Mouse (Mus musculus): ENCODE measurements around the gene Unc13a. TPM values are rescaled to one million over a fixed set of nuclear protein-coding genes. Genes with fewer than 3 reads are reported as not detected.

The Unc13a gene
- total RNA-seq, 2 experiments from 2014 or later: 318 to 327 TPM

DNA sequence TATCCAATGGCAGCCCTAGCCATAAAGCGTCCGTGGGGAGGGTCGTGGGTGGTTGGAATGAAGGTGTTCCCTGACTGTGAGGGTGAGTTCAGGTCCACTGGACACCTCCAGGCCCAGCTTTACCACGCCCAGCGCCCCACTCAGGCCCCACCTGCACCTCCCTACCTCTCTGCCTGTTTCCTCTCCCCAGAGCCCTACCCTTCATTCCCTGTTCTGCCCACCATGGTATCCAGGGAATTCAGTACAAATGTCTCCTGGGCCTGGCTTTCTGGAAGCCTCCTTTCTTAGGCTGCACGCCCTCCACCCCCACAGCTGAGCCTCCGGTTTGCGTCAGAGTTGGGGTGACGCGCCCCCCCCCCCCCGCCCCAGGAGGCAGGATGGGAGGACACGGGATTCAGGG lies 1.4 kb downstream of the Unc13a start:
- no peak for DNase-seq (ENCODE audit: low spot score in 2 of 2)
- intact Hi-C loops (cut with DNase I): no loop called here

DNA sequence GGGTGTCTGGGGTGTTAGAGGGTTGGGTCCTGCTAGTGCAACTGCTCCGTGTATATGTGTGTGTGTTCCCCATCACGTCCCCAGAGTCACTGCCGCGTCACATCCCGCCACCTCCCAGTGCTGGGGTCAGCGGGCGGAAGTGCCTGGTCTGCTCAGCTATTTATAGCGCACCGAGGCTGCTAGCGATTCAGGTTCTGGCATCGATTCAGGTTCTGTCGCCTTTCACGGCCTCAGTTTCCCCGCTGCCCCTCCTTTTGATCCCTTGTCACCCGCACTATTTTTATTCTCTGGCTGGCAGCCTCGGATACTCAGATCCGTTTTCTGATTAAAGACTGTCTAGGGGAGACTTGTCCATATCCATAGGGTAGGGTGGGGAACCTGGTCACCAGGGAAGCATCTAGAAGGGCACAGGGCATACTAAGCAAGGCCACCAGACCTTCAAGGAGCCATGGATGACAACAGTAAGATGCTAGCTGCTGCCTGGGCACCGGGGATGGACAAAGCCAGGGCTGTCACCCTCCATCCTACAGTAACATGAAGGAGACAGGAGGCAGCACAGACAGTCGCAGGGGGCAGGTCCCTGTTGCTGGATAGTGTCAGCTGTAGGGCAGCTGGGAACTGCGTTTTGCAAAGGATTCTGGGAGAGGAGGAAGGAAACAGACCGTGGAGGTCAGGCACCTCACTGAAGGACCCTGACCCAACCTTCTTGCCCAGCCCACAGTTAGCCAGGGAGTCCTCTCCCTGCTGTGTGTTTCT lies 3.2 kb downstream of the Unc13a start:
- peak in 1 of 2 experiments; percentile 50 for DNase-seq (ENCODE audit: low spot score in 2 of 2)
- intact Hi-C loops (cut with DNase I): no loop called here

DNA sequence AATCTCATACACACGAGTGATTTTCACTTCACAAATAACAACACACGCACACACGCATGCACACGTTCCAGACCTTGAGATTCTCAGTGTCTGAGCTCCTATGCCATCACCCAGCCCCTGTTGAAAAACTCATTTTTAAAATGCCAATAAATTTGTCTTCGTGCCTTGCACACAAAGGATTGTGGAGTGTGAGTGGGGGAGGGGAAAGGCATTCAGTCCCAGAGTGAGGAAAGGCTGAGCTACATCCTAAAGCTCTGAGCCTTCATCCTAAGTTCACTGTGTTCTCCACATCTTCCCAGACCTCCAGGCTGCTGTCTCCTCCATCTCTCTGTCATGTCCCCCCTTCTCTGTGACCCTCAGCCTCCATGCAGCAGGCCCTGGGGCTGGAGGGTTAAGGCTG lies 4.3 kb downstream of the Unc13a start:
- intact Hi-C loops (cut with DNase I): no loop called here
- DNase-seq (ENCODE audit: low spot score in 2 of 2): no peak

GRCm38 (mm10) chr8:71666855-71667254 lies 4.7 kb downstream of the Unc13a start:
- intact Hi-C loops (cut with DNase I): no loop called here
- DNase-seq (ENCODE audit: low spot score in 2 of 2): no peak

DNA sequence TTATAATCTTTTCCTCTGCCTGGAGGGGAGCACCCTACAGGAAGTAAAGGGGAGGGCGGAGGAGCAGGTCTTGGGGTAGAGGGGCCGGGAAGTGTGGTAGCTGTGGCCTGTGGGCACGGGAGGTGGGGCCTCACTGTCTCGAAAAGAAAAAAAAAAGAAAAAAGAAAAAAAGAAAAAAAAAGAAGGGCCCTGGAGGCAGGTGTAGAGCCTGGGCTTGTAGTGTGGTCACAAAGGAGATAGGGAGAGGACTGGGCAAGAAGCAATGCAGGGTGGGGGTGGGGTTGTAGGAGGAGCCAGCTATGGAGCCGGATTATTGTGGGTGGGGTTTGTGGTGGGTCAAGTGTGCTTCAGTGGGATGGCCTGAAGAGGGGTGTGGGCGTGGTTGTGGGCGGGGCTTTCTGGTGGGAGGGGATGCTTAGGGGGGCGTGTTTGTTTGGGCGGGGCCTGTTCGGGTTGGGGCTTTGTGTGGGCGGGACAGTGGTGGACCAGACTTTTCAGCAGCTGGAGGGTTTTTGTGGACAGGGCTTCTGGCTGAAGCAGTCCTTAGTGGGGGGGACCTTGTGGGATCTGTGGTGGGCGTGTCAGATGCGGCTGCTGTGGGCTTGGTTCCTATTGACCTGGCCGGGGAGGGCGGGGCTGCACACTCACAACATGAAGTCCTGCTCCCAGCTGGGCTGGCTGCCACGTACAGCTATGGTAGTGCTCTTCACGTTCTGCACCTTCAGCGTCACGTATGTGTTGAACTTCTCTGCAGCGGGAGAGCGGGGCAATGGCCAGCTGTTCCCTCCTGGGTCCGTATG lies 6.0 kb downstream of the Unc13a start:
- intact Hi-C loops (cut with DNase I): no loop called here
- no peak for DNase-seq (ENCODE audit: low spot score in 2 of 2)

DNA sequence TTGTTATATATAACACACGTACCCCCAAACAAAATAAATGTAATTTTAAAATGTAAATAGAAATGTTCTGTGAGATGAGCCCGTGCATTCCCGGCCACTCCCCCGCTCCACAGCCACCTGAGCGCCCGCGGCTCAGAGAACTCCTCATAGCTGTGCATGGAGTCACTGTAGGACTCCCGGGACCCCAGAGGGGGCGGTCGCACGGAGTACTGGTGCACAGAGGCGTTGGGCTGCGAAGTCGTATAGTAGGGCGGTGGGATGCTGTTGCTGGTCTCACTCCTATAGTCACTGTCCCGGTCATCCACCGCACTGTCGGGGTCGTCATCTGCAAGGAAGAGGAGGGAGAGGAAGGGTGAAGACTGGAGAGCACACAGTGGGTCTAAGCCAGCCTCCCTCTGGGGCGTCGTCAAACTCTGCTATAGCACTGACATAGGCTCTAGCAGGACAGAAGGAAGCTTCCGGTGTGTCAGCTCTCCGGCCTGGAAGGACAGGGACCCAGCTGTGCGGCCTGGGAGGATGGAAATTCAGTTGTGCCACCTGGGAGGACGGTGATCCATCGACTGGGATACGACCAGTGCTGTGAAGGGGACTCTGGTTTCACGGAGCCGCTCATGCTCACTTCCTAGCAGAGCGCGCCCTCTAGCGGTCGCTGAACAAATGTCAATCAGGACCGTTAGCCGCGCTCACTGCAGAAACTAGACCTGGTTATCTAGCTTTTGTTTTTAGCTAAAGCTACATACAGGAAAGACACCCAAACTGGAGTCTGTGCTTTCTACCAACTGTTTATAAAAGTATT lies 11.0 kb downstream of the Unc13a start:
- peak; percentile 85 for DNase-seq (ENCODE audit: low spot score in 2 of 2)
- intact Hi-C loops (cut with DNase I): loop anchor here (1.0 kb wide), 1 partner anchor 99 kb away; no protein-coding TSS in a partner anchor

DNA sequence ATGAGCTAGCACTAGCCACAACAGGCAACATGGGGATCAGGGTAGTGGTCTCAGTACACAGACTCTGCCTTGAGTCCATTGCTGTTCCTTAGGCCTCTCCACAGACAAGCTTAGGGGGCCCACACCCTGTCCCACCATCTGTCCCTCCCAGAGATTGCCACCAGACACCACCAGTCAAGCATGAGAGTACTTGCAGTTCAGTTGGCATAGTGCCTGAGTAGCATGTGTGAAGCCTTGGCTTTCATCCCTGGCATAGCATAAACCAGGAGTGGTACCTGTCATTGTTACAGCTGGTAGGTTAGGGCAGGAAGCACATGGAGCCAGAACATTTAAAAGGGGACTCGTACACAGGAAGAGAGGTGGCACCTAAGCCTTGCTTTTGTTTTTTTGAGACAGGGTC lies 11.8 kb downstream of the Unc13a start:
- intact Hi-C loops (cut with DNase I): loop anchor here (1.0 kb wide), 1 partner anchor 98 kb away; no protein-coding TSS in a partner anchor
- DNase-seq (ENCODE audit: low spot score in 2 of 2): no peak

- intact Hi-C loops (cut with DNase I): no loop called here
Observed at GRCm38 (mm10) chr8:71658515-71659049, 13.0 kb downstream of the Unc13a start.

GRCm38 (mm10) chr8:71657816-71658215 lies 13.7 kb downstream of the Unc13a start:
- DNase-seq (ENCODE audit: low spot score in 2 of 2): no peak
- intact Hi-C loops (cut with DNase I): no loop called here

More at GRCm38 (mm10) chr8:71658515-71659049, 13.0 kb downstream of the Unc13a start:
- DNase-seq (ENCODE audit: low spot score in 2 of 2): no peak

GRCm38 (mm10) chr8:71654600-71654999 lies 17.0 kb downstream of the Unc13a start:
- no peak for DNase-seq (ENCODE audit: low spot score in 2 of 2)
- intact Hi-C loops (cut with DNase I): no loop called here

DNA sequence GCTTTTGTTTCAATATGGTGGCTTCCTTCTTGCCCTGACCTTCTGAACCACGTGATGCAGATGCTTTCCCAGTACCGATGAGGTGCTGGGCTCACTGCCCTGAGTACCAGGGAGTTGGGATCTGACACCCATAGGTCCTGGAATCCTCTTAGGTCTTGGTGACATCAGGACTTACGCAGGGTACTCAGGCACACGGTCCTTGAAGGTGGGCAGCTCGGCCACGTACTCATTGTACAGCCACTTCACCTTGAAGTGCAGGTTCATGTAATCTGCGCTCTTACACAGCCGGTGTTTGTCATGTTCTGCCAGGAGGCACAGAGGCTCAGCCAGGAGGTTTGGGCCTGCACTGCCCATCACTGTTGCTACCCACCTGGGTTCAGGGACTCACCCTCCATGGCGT lies 26.0 kb downstream of the Unc13a start:
- intact Hi-C loops (cut with DNase I): no loop called here
- no peak for DNase-seq (ENCODE audit: low spot score in 2 of 2)

- intact Hi-C loops (cut with DNase I): no loop called here
- DNase-seq (ENCODE audit: low spot score in 2 of 2): no peak
Observed at GRCm38 (mm10) chr8:71639318-71639717, 32.2 kb downstream of the Unc13a start.

GRCm38 (mm10) chr8:71638321-71638720 lies 33.2 kb downstream of the Unc13a start:
- intact Hi-C loops (cut with DNase I): no loop called here
- no peak for DNase-seq (ENCODE audit: low spot score in 2 of 2)

DNA sequence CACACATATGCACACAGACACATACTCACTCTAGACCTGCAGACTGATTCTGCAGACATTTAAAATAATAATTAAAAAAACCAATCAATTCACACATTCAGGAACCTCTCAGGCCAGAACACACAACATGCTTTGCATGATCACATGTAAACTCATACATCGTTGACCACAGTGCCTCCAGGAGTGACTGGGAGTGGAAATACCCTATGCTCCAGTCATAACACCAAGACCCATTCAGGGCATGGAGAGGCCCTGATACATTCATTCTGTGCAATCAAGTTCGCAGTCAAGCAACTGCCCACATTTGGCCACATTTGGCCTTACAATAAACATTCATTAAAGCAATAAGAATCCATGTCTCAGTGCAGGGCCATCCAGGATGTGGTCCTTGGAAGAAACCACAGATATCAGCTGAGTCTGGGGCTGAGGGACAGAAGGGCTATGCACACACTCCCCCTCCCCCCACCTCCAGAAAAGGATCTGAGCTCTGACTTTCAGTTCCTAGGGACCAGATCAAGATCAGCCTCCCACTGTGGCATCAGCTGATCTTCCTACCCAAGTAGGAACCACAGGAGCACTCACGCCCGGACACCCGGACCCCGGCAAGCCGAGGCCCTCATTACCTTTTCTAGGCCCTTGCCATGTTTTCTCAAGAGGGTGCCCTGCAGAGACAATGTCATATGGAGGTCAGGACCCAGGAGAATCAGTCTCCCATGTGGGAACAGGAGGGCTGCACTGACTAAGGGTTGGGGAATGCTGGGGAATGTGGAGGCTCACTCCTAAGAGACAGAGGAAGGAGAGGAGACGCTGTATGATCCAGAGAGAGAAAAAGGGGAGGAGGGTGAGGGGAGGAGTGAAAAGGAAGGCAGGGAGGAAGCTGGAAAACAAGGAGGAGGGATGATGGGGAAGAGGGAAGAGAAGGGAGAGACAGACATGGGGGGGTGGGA lies 34.1 kb downstream of the Unc13a start:
- intact Hi-C loops (cut with DNase I): no loop called here

GRCm38 (mm10) chr8:71633981-71634667 lies 37.4 kb downstream of the Unc13a start:
- intact Hi-C loops (cut with DNase I): loop anchor here (2.0 kb wide), 1 partner anchor 73 kb away; no protein-coding TSS in a partner anchor
- DNase-seq (ENCODE audit: low spot score in 2 of 2): no peak

More for the DNA sequence above, 34.1 kb downstream of the Unc13a start:
- no peak for DNase-seq (ENCODE audit: low spot score in 2 of 2)

- no peak for DNase-seq (ENCODE audit: low spot score in 2 of 2)
- intact Hi-C loops (cut with DNase I): loop anchor here (2.0 kb wide), 1 partner anchor 72 kb away; no protein-coding TSS in a partner anchor
Observed at GRCm38 (mm10) chr8:71633164-71633563, 38.4 kb downstream of the Unc13a start.

DNA sequence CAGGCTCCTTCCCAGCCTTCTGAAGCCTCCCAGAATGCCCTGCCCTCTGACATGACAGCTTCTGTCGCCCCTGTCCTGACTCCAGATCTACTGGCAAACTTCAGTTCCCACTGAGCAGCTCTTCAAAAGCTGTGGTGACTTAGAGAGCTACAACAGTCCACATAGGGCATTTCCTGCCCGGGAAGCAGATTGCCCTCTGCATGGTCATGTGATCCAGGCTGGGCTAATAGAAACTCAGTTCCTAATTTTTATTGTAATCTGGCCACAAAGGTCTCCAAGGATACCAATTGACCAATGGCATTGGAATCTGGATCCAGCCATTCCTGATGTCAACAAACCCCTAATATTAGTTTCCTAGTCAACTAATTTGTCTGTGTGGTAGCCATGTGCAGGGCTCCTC lies 39.7 kb downstream of the Unc13a start:
- intact Hi-C loops (cut with DNase I): loop anchor here (2.0 kb wide), 1 partner anchor 71 kb away; no protein-coding TSS in a partner anchor
- DNase-seq (ENCODE audit: low spot score in 2 of 2): no peak

DNA sequence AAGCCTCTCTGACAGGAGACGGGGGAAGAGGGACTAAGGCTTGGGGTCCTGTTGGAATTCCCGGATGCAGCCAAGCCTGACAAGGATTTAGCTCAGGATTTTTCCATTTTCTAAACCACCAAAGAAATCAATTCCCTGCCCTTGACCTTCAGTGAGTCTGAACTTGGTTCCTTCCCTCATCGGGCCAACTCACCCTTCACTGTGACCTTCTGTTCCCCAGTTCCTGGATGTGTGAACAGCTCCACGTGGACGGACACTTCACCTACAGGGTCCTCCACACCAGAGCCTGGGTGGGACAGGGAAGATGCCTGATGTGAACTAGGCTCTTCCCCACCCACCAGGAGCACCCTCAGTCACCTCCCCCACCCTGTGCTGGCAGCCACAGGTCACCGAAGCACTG lies 40.8 kb downstream of the Unc13a start:
- no peak for DNase-seq (ENCODE audit: low spot score in 2 of 2)
- intact Hi-C loops (cut with DNase I): no loop called here
